Mouse (Mus musculus) CD4-positive naive resting alpha-beta T cell, adult 76 days (primary cell): Measurements from ENCODE around the gene Vmn1r176. TPM values are rescaled to one million over a fixed set of nuclear protein-coding genes. Genes with fewer than 3 reads are reported as not detected.

Experiments used
- total RNA-seq: library from RNA; stranded (reverse); gene quantifications from one replicate; pipeline ENCODE4 v1.2.4, GENCODE M21; 2023

The Vmn1r176 gene
- total RNA-seq = not detected

DNA sequence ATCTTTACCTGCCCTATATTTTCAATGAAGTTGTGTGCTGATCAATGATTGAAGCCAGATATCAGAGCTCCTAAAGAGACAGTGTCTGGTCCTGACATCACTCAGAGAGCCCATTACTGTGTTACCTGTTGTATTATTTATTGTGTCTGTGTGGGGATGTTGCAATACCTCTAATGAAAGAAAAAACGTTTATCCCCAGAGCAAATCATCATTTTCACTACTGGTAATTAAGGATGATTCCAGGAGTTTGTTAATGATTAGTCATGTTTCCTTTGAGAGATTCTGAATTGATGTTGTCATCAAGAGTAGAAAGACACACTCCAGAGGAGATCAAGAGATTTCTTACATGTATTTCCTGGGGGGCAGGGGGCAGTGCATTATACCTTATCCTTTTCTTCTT is at the start of gene Vmn1r176:
TSS of gene Vmn1r176 (minus strand) at position 101 of the 400 bp plus-strand sequence.

DNA sequence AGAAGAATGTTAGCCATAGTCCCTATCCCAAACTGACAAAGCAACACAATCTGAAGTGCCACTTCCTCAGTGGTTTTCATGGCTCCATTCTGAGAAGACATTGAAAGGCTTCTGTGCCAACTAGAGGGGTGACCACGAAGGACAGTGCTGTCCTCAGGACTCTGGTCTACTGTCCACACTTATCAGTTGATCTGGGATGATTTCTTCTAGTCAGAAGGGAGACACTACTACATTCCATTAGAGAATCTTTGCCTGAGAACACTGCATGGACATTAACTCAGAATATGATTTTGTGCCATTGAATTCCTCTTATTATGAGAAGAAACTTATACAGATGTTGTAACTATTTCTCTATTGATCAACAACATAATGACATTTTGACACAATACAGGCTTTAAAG is 29.2 kb upstream of the Vmn1r176 start, which contains the start of gene Vmn1r177:
TSS of gene Vmn1r177 (minus strand) at position 101 of the 400 bp plus-strand sequence.

DNA sequence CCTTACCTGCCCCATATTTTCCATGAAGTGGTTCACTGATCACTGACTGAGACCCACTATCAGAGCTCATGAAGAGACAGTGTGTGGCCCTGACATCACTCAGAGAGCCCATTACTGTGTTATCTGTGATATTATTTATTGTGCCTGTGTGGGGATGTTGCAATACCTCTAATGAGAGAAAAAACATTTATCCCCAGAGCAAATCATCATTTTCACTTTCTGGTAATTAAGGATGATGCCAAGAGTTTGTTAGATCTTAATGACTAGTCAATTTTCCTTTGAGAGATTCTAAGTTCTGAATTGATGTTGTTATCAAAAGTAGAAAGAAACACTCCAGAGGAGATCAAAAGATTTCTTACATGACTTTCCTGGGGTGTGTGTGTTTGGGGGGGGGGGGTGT is 26.6 kb downstream of the Vmn1r176 start, which contains the start of gene Vmn1r175:
TSS of gene Vmn1r175 (minus strand) at position 101 of the 400 bp plus-strand sequence.

Other genes with a start within 250 kb of the Vmn1r176 start
- not detected for gene Vmn1r170, start 231.2 kb downstream of the Vmn1r176 start, total RNA-seq
- gene Vmn1r171, start 206.7 kb downstream of the Vmn1r176 start, total RNA-seq = not detected
- gene Vmn1r172, start 179.1 kb downstream of the Vmn1r176 start, total RNA-seq = not detected
- not detected for gene Vmn1r173, start 136.7 kb downstream of the Vmn1r176 start, total RNA-seq
- gene Vmn1r174, start 85.1 kb downstream of the Vmn1r176 start, total RNA-seq = not detected
- gene Vmn1r175, start 26.7 kb downstream of the Vmn1r176 start, total RNA-seq = not detected
- gene Vmn1r177, start 29.1 kb upstream of the Vmn1r176 start, total RNA-seq = not detected
- not detected for gene Vmn1r178, start 54.6 kb upstream of the Vmn1r176 start, total RNA-seq
- gene Vmn1r179, start 89.6 kb upstream of the Vmn1r176 start, total RNA-seq = not detected
- not detected for gene Vmn1r180, start 113.3 kb upstream of the Vmn1r176 start, total RNA-seq
- gene Vmn1r181, start 137.2 kb upstream of the Vmn1r176 start, total RNA-seq = not detected
- gene V1rd19, start 164.3 kb upstream of the Vmn1r176 start, total RNA-seq = not detected
- gene Vmn1r183, start 215.9 kb upstream of the Vmn1r176 start, total RNA-seq = not detected
- gene Zfp180, start 244.6 kb upstream of the Vmn1r176 start, total RNA-seq = 36.7 TPM